Mouse (Mus musculus) frontal cortex, postnatal 36 days (tissue): ENCODE measurements at regions not wholly inside any gene's neighbourhood (a gene's known extent, or its start where the extent isn't known, plus 50 kb on each side); places are given as distances from the start of the nearest gene placed in this dataset.

Experiments used
- DNase-seq, 2 experiments: peaks; one replicate each; pipeline ENCODE4 v3.0.0; 2022; ENCODE audit warnings: low spot score in 2 of 2

- DNase-seq = peak in 1 of 2 experiments; percentile 1
Observed at GRCm38 (mm10) chr14:113012320-113013244, 301.8 kb upstream of the Tpm3-rs7 start.

GRCm38 (mm10) chr14:113026194-113026593, 288.2 kb upstream of the Tpm3-rs7 start:
- peak in 1 of 2 experiments; percentile 5 for DNase-seq
